Mouse (Mus musculus): ENCODE results near the gene Arl5b.

- TF ChIP-seq CTCF (IDR thresholded peaks at IDR 0.05; ENCODE audit: low read depth), result peak; percentile 42
- TF ChIP-seq EP300 (optimal IDR thresholded peaks at IDR 0.05), result peak; percentile 64
Observed at GRCm38 (mm10) chr2:15049117-15049873, at the start of gene Arl5b.
